Mouse (Mus musculus): ENCODE results near the gene Tcf7l2. TPM values are rescaled to one million over a fixed set of nuclear protein-coding genes. Genes with fewer than 3 reads are reported as not detected.

Gene Tcf7l2
- total RNA-seq, 2 experiments from 2014 or later = 22.7 to 28.3 TPM

DNA sequence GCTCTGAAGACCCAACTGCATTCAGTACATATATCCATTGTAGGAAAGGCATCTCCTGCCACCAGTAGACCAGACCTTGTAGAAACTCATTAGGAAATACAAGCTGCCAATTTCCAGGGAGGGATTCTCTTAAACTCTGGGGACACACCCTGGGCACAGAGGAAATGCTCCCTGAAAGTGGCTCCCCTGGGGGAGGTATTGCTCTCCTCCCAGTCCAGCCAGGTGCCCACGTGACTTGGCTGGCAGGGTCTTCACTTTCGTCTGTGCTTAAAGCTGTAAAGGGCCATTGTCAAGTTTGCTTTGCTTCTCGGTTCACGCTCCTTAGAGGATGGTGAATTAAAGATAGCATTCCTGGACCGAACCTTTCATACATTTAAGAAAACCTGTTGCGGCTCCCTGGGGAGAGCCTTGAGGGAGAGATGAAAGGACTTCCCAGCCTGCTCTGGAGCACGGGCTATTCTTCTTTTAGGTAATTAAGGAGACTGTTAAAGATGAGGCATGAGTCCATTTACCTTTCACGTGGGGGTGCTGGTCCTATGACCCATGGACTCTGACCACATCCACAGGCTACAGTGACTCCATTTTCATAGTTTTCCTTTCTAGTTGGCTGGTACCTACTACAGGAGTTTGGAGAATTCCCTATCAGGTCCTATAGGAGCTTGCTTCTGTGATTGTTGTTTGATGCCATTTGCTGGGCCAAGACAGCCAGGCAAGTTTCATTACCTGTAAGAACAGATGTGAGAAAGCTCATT, 52.8 kb downstream of the Tcf7l2 start:
- DNase-seq = peak in 1 of 2 experiments; percentile 51

DNA sequence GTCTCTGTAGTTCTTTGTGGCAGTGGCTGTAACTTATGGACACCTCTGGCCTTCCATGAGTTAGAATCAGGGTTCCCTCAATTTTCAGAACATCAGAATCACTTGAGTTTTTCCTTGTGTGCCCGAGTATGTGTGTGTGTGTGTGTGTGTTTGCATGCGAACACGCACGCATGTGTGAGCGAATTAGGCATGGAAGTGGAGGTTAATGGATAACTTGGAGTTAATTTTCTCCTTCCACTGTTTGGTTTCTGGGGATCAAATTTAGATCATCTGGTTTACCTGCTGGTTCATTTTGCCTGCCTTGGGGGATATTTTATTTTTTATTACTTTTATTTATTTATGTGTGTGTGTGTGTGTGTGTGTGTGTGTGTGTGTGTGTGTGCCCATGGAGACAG, 53.3 kb downstream of the Tcf7l2 start:
- no peak for DNase-seq

DNA sequence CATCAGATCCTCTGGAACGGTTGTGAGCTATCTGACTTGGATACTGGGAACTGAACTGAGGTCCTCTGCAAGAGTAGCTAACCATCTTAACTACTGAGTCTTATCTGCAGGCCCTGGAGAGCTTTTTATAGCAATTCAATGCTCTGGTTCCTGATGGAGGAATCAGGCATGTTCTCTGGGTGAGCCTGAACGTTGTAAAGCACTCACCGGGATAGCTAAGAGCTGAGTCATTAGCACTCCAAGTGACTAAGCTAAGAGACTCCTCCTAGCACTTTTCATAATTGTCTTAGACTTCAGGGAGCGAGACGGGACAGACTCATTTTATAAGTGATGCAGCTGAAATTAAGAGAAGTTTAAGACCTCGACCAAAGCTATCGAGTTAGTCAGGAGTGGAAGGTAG, 53.7 kb downstream of the Tcf7l2 start:
- no peak for DNase-seq

GRCm38 (mm10) chr19:55797834-55798233, 56.2 kb downstream of the Tcf7l2 start:
- DNase-seq = no peak

GRCm38 (mm10) chr19:55799411-55799810, 57.8 kb downstream of the Tcf7l2 start:
- no peak for DNase-seq

- no peak for DNase-seq
Observed at GRCm38 (mm10) chr19:55800059-55800458, 58.4 kb downstream of the Tcf7l2 start.

DNA sequence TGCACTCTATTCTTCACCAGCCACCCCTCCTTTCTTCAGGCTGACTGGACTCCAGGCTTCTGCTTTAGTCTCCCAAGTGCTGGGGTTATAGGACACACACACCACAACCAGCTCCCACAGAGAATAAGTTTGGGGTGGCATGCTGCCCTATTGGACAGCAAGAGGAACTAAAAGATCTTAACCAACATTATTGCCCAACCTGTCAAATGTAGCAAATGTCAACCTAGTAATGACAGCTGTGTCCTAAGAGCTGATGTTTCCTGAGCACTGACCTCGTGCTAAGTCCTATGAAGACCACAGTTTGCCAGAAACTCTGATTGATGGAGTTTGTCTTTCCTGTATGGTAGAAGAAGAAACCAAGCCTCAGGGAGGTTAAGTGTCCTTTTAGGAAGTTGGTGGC, 61.5 kb downstream of the Tcf7l2 start:
- DNase-seq = no peak

DNA sequence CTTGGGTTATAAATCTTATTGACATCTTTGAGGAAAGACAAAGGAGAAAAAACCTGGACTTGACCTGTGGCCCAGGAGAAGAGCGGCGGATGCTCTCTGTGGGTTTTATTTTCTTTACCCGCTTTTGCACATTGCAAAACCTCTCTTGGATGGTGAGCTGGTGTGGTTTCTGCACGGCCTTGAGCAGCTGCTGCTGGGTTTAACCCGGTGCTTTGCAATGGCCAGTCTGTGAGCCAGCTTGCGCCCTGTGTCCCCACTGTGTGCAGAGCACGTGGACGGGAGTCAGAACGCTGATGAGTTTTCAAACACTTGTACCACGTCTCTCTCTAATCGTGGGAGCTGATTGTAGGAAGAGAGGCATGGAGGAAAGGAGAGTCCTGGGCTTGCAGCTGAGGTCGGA, 62.2 kb downstream of the Tcf7l2 start:
- DNase-seq = peak in 1 of 2 experiments; percentile 55

DNA sequence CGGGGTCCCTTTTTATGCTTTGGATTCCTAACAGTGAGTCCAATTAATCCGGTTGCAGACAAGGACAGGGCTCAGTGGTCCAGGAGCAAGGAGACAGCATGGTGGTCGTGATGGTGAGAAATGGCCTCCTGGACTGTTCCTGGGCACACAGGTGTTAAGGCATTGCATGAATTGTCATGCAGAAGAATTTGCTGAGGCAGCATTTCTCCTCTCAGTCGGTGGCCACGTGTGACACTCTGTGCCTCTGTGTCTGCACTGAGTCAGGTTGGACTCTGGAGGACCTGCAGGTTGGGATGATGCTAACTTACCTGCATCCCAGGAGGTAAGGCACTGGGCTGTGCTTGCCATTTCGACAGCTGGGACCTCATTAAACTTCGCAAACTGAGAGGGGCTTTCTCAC, 63.2 kb downstream of the Tcf7l2 start:
- DNase-seq = no peak

DNA sequence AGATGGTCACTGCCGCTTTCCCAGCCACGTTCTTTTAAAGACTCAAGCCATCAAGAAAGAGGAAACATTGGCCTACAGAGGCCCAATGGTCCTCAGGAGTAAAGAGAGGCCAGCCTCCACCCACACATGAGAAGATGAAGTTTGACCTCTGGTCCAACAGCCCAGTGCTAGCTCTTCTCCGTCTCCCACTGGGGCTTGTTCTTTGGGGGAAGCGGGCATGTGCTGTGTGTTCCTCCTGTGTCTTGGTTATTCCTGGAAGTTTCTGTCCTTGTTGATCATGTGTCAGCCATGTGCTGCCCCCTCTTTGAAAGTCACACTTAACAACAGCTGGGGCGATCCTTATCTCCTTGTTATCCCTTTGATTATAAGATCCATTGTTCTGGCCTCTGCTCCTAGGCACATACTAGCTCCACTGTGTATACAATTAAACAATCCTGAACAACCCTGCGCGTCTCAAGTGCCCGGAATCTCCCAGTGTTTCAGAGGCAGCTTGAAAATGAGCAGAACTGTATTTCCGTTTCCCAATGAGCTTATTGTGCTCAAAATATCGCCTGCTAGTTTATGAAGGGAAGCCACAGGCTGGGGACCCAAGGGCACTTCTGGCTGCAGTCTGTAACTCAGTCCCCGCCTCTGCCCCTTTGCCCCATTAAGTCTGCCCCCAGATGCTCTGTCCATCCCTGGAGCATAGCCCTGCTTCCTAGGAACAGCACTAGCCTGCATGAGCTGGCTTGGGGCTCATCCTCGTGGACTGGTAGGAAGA, 65.0 kb downstream of the Tcf7l2 start:
- DNase-seq = peak in 1 of 2 experiments; percentile 24

GRCm38 (mm10) chr19:55807194-55808053, 65.8 kb downstream of the Tcf7l2 start:
- DNase-seq = no peak

GRCm38 (mm10) chr19:55808304-55808703, 66.7 kb downstream of the Tcf7l2 start:
- no peak for DNase-seq

DNA sequence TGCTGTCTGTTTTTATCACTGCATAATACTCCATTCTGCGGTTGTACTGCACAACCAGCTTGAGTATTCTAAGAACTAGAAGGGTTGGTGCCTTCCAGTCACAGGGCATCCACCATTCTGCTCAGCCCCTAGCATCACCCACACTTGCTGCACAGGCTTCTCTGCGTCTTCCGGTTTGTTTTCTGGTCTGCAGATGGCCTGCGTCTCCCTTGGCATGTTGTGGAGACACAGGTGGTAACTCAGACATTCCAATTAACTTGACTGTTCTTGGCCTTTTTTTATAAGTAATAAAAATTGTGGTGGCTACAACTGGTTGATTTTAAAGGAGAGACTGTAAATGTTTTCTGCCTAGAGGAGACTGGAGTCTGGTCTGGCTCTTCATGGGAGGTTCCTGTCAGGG, 67.9 kb downstream of the Tcf7l2 start:
- no peak for DNase-seq

- no peak for DNase-seq
Observed at GRCm38 (mm10) chr19:55812236-55812635, 70.6 kb downstream of the Tcf7l2 start.

GRCm38 (mm10) chr19:55815010-55815790, 73.6 kb downstream of the Tcf7l2 start:
- no peak for DNase-seq

GRCm38 (mm10) chr19:55816974-55817373, 75.4 kb downstream of the Tcf7l2 start:
- no peak for DNase-seq

DNA sequence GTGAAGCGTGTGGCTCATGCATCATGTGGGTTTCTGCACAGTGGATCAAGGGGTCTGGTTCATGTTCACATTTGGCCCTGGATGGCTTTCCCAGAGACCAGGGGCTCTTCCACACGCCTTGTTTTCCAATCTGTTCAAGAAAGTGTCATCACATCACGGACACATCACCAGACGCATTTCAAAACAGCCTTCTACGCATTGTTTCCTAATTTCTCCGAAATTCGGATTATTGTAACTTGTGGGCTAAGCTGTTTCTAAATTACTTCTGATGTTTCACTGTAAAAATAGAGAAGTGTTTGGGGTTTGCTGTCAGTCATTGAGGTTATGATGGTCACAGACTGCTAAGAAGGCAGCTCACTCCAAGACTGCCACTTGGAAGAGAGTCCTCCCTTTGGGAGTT, 78.6 kb downstream of the Tcf7l2 start:
- DNase-seq = no peak

- peak; percentile 37 to 62 for DNase-seq
Observed at GRCm38 (mm10) chr19:55825001-55825827, 83.6 kb downstream of the Tcf7l2 start.

DNA sequence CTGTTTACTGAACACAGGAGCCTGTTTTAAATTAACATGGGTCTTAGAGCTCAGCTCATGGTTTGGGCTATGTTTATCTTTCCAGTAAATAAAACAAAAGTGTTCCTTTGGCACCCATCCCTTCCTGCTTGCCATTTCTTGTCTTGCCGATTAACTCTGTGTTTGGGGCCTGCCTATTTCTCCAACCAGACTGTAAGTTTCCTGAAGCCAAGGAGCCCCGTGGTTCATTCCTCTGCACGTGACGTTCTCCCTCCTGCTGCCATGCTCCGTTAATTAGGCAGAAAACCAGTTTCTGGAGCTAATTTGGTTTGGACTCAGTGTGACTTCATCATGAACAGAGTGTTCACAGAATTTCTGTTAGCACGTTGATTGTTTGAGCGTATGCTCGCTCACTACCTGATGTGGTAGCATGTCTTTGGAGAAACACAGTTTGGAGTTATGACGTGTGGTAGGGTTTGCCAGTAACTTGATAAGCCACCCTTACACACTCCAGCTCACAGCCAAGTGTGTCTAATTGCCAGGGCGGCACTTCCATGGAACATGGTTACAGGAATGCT, 84.4 kb downstream of the Tcf7l2 start:
- no peak for DNase-seq

DNA sequence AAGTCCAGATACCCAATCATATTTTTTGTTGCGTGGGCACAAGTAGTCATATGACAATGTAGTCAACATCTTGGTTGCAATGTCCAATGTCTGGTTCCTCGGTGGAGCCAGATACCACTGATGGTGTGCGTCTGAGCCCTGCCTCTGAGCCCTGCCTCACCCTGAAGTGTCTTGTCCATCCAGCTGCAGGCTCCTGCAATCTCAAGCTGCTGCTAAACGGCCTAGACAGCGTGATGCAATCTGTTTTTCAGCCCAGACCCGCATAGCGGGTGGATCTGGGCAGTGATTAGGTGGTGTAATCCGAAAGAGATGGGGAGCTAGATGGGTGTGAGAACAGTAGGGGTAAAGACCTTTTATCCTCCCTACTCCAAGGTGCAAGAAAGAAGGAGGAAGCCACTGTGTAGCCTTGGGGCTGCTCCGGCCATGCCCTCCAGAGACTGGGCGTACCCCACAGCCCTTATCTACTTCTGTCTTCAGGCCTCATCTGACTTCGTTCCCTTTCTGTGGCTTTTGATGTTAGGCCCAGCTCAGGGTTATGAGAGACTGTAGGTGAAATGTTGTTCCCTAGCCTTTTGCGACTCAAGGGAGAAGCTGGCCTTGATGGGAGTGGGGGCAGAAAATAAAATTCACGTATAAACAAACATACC, 86.1 kb downstream of the Tcf7l2 start:
- DNase-seq = no peak

All from adrenal gland, postnatal 36 days (tissue).